Mouse (Mus musculus): Measurements from ENCODE around the gene Cd28. TPM values are rescaled to one million over a fixed set of nuclear protein-coding genes. Genes with fewer than 3 reads are reported as not detected.
A peak's percentile ranks its signal among the peaks of the same experiment; 100 is the strongest.

Gene Cd28
- total and polyA plus RNA-seq, 3 experiments, result 1.0 to 4.4 (median 1.8) TPM

DNA sequence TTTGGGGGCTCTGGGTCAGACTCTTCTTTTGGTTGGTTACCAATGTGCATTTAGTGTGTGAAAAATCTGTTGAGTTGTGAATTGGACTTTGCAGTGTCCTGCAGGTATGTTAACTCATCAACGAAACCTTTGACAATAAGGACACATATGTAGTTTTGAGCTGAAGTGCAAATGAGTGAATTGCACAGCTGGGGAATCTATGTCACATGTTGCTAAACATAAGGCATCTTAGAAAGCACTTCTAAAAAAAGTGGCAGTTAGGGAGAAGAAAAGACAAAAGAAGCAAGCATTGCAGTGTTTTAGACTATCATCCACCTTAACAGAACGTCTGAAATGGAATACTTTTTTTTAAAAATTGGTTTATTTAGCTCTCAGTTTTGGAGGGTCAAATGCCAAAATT is 104.4 kb downstream of the Cd28 start:
- no peak overlapping the region for H3K9ac ChIP-seq (ENCODE audit: insufficient read depth, low read depth)
- H3K27me3 ChIP-seq (replicated peaks), result no peaks in the 10 kb centered on the region
- no peak for DNase-seq (ENCODE audit: extremely low read depth)
- dilution Hi-C loops (cut with MboI; ENCODE audit: extremely low pct_ligation_motif_present, extremely low pct_unique_long_range_greater_than_20kb, low sequenced_read_pairs), result no loop called here
- peaks cover 0 to 15% of the 10 kb centered on the region in 2 experiments for H3K36me3 ChIP-seq (replicated peaks in 1 of 2; ENCODE audit: control insufficient read depth in 1 of 2, insufficient read depth in 1 of 2, low read length in 1 of 2)
- peaks cover 15 to 43% of the 10 kb centered on the region in 2 experiments for H3K4me1 ChIP-seq (ENCODE audit: control insufficient read depth in 1 of 2, insufficient read depth in 2 of 2)
- in situ Hi-C loops (cut with MboI; ENCODE audit: low pct_ligation_motif_present, low pct_unique_long_range_greater_than_20kb, low sequenced_read_pairs), result loop anchor here (25.0 kb wide), 1 partner anchor 259 kb away; the partner anchor contains the start of gene Raph1
- no peaks in the 10 kb centered on the region for H3K9me3 ChIP-seq (replicated peaks; ENCODE audit: low read length)
- H3K79me2 ChIP-seq (replicated peaks; ENCODE audit: control insufficient read depth, extremely low read depth, insufficient read depth, poor library complexity, severe bottlenecking), result peaks cover 64% of the 10 kb centered on the region
- no peak overlapping the region for H3K4me2 ChIP-seq (ENCODE audit: insufficient read depth, low read depth, poor library complexity, severe bottlenecking)
- H3K4me3 ChIP-seq (replicated peaks in 1 of 3; ENCODE audit: low read depth in 2 of 3, low read length in 2 of 3, poor library complexity in 1 of 3), result no peak overlapping the region
- TF ChIP-seq IRF4 (IDR thresholded peaks at IDR 0.05; ENCODE audit: low read depth, low read length) (no peak), CHD1 (IDR thresholded peaks at IDR 0.05; ENCODE audit: low read depth, low read length) (no peak), ZMIZ1 (IDR thresholded peaks at IDR 0.05; ENCODE audit: low read depth, low read length) (no peak), POLR2A (IDR thresholded peaks at IDR 0.05; ENCODE audit: low read depth, low read length) (no peak), ELF1 (IDR thresholded peaks at IDR 0.05; ENCODE audit: low read depth, low read length) (no peak), MAFK (IDR thresholded peaks at IDR 0.05; ENCODE audit: insufficient replicate concordance, low read length) (no peak), USF1 (IDR thresholded peaks at IDR 0.05; ENCODE audit: low read depth, low read length) (no peak), RCOR1 (conservative IDR thresholded peaks at IDR 0.05; ENCODE audit: low read depth, low read length) (no peak), CHD2 (IDR thresholded peaks at IDR 0.05; ENCODE audit: low read length) (no peak), ETS1 (conservative IDR thresholded peaks at IDR 0.05; ENCODE audit: low read depth, low read length) (no peak), MXI1 (IDR thresholded peaks at IDR 0.05; ENCODE audit: low read depth, low read length) (no peak), ZNF384 (IDR thresholded peaks at IDR 0.05; ENCODE audit: low read depth, low read length) (no peak), PAX5 (IDR thresholded peaks at IDR 0.05; ENCODE audit: low read length) (no peak), MYC (IDR thresholded peaks at IDR 0.05; ENCODE audit: low read depth, low read length) (no peak)
- H3K27ac ChIP-seq (ENCODE audit: insufficient read depth, low read depth), result no peak overlapping the region

DNA sequence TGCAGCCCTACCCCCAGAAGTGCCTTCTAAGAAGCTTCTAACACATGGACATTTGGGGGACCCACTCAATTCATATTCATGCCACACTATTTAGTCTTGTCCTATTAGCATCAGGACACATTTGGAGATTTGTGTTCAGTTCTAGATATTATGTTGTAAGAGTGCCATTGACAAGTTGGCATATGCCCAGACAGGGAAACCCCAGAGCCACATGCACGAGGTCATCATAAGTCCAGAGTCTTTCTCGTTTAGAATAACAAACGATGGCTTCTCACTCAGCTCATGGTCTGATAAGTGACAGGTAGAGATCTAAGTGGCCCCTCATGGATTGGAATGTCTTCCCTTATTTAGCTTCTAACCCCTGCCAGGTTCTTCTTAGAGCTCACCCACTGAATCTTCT is 105.0 kb downstream of the Cd28 start:
- Histone ChIP-seq H3K4me2 (ENCODE audit: insufficient read depth, low read depth, poor library complexity, severe bottlenecking) (peak overlapping the region; percentile 14; the same call in 1 of the 2 replicates), H3K4me3 (replicated peaks in 1 of 3; ENCODE audit: low read depth in 2 of 3, low read length in 2 of 3, poor library complexity in 1 of 3) (no peak overlapping the region), H3K9ac (ENCODE audit: insufficient read depth, low read depth) (no peak overlapping the region), H3K4me1 (ENCODE audit: control insufficient read depth in 1 of 2, insufficient read depth in 2 of 2) (peaks cover 15 to 43% of the 10 kb centered on the region in 2 experiments), H3K27me3 (replicated peaks) (no peaks in the 10 kb centered on the region), H3K27ac (ENCODE audit: insufficient read depth, low read depth) (no peak overlapping the region), H3K36me3 (replicated peaks in 1 of 2; ENCODE audit: control insufficient read depth in 1 of 2, insufficient read depth in 1 of 2, low read length in 1 of 2) (peaks cover 0 to 15% of the 10 kb centered on the region in 2 experiments), H3K9me3 (replicated peaks; ENCODE audit: low read length) (no peaks in the 10 kb centered on the region), H3K79me2 (replicated peaks; ENCODE audit: control insufficient read depth, extremely low read depth, insufficient read depth, poor library complexity, severe bottlenecking) (peaks cover 64% of the 10 kb centered on the region)
- in situ Hi-C loops (cut with MboI; ENCODE audit: low pct_ligation_motif_present, low pct_unique_long_range_greater_than_20kb, low sequenced_read_pairs), result loop anchor here (25.0 kb wide), 1 partner anchor 259 kb away; the partner anchor contains the start of gene Raph1
- TF ChIP-seq ZNF384 (IDR thresholded peaks at IDR 0.05; ENCODE audit: low read depth, low read length), result no peak
- TF ChIP-seq ETS1 (conservative IDR thresholded peaks at IDR 0.05; ENCODE audit: low read depth, low read length), result no peak
- TF ChIP-seq MAX (IDR thresholded peaks at IDR 0.05; ENCODE audit: low read length), result no peak
- no peak for TF ChIP-seq NELFE (IDR thresholded peaks at IDR 0.05; ENCODE audit: low read depth, low read length)
- no peak for TF ChIP-seq JUND (conservative IDR thresholded peaks at IDR 0.05; ENCODE audit: low read depth, low read length)
- no peak for TF ChIP-seq UBTF (IDR thresholded peaks at IDR 0.05; ENCODE audit: low read depth, low read length)
- no peak for TF ChIP-seq USF2 (conservative IDR thresholded peaks at IDR 0.05; ENCODE audit: low read depth, low read length)
- TF ChIP-seq MEF2A (IDR thresholded peaks at IDR 0.05; ENCODE audit: borderline replicate concordance, low read depth, low read length), result no peak
- TF ChIP-seq RCOR1 (conservative IDR thresholded peaks at IDR 0.05; ENCODE audit: low read depth, low read length), result no peak
- no peak for TF ChIP-seq BHLHE40 (IDR thresholded peaks at IDR 0.05; ENCODE audit: low read depth, low read length)
- TF ChIP-seq CHD1 (IDR thresholded peaks at IDR 0.05; ENCODE audit: low read depth, low read length), result no peak
- dilution Hi-C loops (cut with MboI; ENCODE audit: extremely low pct_ligation_motif_present, extremely low pct_unique_long_range_greater_than_20kb, low sequenced_read_pairs), result no loop called here
- no peak for DNase-seq (ENCODE audit: extremely low read depth)

Other genes starting within 250 kb of the Cd28 start
- 5.7 and 6.2 TPM in 2 replicates for gene Raph1, start 149.7 kb upstream of the Cd28 start, total RNA-seq (2012; rRNA removed)
- gene Raph1, start 149.7 kb upstream of the Cd28 start, total RNA-seq (2014; rRNA removed), result 3.7 TPM in 2 replicates
- 7.6 and 8.2 TPM in 2 replicates for gene Raph1, start 149.7 kb upstream of the Cd28 start, polyA plus RNA-seq (2012; ENCODE audit: insufficient read length, low read depth)
- gene Ctla4, start 170.2 kb downstream of the Cd28 start, total RNA-seq (2012; rRNA removed), result 27.4 and 54.7 TPM in 2 replicates
- 49.8 and 53.7 TPM in 2 replicates for gene Ctla4, start 170.2 kb downstream of the Cd28 start, total RNA-seq (2014; rRNA removed)
- 11.6 and 13.1 TPM in 2 replicates for gene Ctla4, start 170.2 kb downstream of the Cd28 start, polyA plus RNA-seq (2012; ENCODE audit: insufficient read length, low read depth)